Mouse (Mus musculus) c-Kit-positive CD71-positive TER-119-negative erythroid progenitor cells, embryonic 14.5 days (primary cell): ENCODE measurements around the gene Gm20388.

Source experiments
- DNase-seq: peaks from one replicate; pipeline ENCODE4 v3.0.0-alpha.2; 2013; ENCODE audit warnings: low read depth

The Gm20388 gene

GRCm38 (mm10) chr8:120084783-120085182, 174.1 kb downstream of the Gm20388 start:
- DNase-seq = no peak

GRCm38 (mm10) chr8:120089511-120089910, 178.9 kb downstream of the Gm20388 start:
- DNase-seq = no peak

GRCm38 (mm10) chr8:120091032-120091431, 180.4 kb downstream of the Gm20388 start:
- no peak for DNase-seq

- no peak for DNase-seq
Measured at GRCm38 (mm10) chr8:120093103-120093502, 182.5 kb downstream of the Gm20388 start.

- DNase-seq = no peak
Measured at GRCm38 (mm10) chr8:120094801-120095200, 184.2 kb downstream of the Gm20388 start.

GRCm38 (mm10) chr8:120096486-120096885, 185.8 kb downstream of the Gm20388 start:
- no peak for DNase-seq

GRCm38 (mm10) chr8:120100388-120101067, 189.9 kb downstream of the Gm20388 start:
- DNase-seq = no peak

GRCm38 (mm10) chr8:120101068-120101972, 190.7 kb downstream of the Gm20388 start, which contains the start of gene Zdhhc7:
Zdhhc7 (minus strand) TSS chr8:120101482.
- peak; percentile 53 for DNase-seq

GRCm38 (mm10) chr8:120103916-120104315, 193.3 kb downstream of the Gm20388 start:
- no peak for DNase-seq

GRCm38 (mm10) chr8:120104721-120105272, 194.2 kb downstream of the Gm20388 start:
- DNase-seq = no peak

- DNase-seq = no peak
Measured at GRCm38 (mm10) chr8:120109149-120109548, 198.5 kb downstream of the Gm20388 start.

GRCm38 (mm10) chr8:120110966-120111365, 200.3 kb downstream of the Gm20388 start:
- DNase-seq = no peak

- no peak for DNase-seq
Measured at GRCm38 (mm10) chr8:120111382-120111781, 200.7 kb downstream of the Gm20388 start.

GRCm38 (mm10) chr8:120112535-120112934, 201.9 kb downstream of the Gm20388 start:
- no peak for DNase-seq

- DNase-seq = no peak
Measured at GRCm38 (mm10) chr8:120113306-120113705, 202.7 kb downstream of the Gm20388 start.

- DNase-seq = peak; percentile 100
Measured at GRCm38 (mm10) chr8:120113758-120114255, 203.2 kb downstream of the Gm20388 start, which contains the start of gene 6430548M08Rik. 6430548M08Rik (plus strand) TSS chr8:120114152.

- no peak for DNase-seq
Measured at GRCm38 (mm10) chr8:120114315-120114841, 203.7 kb downstream of the Gm20388 start.

GRCm38 (mm10) chr8:120116600-120116999, 206.0 kb downstream of the Gm20388 start:
- no peak for DNase-seq

- no peak for DNase-seq
Measured at GRCm38 (mm10) chr8:120118162-120118561, 207.5 kb downstream of the Gm20388 start.

- DNase-seq = no peak
Measured at GRCm38 (mm10) chr8:120118847-120119246, 208.2 kb downstream of the Gm20388 start.

GRCm38 (mm10) chr8:120119429-120119828, 208.8 kb downstream of the Gm20388 start:
- DNase-seq = no peak

- no peak for DNase-seq
Measured at GRCm38 (mm10) chr8:120119931-120120330, 209.3 kb downstream of the Gm20388 start.
